Mouse (Mus musculus) thymus, adult 18-20 months (tissue): ENCODE results near the gene Cdh23.

Experiments used
- DNase-seq, 2 experiments: peaks; one replicate each; pipeline ENCODE4 v3.0.0; 2022; ENCODE audit warnings: mixed read lengths in 2 of 2

Cdh23 gene

GRCm38 (mm10) chr10:60279290-60279940 is 416.9 kb downstream of the Cdh23 start:
- DNase-seq: no peak

DNA sequence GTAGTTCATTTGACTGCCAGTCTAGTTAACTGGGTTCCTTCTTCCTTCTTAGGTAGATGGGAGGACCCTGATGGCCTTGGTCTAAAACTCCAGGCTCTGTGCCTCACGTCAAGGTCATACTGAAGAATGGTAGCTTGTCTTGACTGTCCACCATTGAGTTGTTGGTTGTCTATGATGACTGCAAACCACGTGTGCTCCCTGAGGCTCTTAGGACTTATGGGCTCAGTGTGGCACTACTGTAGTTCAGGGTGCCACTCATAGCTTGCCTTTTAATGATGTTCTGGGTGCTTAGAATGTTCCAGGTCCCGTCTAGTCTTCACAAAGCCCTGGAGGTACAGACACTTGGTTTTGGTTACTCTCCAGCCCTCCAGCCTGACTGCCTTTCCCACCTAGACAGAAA is 417.5 kb downstream of the Cdh23 start:
- DNase-seq: no peak

GRCm38 (mm10) chr10:60278006-60278399 is 418.3 kb downstream of the Cdh23 start:
- no peak for DNase-seq

DNA sequence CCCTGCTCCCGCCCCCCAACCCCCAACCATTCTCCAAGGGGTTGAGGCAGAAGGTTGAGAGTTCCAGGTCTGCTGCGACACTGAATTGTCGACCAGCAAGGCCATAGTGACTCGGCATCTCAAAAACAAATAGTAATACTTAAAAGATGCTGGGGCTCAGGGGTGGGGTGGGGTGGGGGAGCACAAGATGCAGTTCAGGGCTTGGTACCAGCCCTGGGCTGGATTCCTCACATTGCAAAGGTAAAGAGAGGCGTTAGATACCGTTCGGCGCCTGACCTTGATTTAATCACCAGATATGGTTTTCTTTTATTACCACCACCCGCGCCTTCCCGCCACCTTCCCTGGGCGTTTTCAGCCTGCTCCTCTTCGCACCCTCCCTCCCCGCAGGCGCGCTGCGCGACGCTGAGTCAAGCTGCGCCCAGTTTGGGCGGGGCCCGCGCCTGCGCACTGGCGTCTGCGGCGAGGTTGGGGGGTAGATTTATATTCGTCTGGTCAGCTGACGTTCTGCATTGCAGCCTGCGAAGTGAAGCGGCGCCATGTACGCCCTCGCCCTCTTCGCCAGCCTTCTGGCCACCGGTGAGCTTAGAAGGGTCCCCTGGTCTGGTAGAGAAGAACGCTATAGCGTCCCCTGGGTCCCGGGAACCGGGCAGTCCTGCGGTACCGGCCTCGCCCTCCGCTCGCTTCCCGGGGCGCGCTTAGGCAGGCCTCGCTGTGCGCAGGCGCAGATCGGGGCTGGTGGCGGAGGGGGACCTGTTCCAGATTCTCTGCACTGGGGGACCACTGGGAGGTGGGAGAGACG is 418.9 kb downstream of the Cdh23 start, which contains the start of gene Psap:
Psap (plus strand) TSS at position 421 of the 799 bp plus-strand sequence.
- DNase-seq: peak; percentile 90 to 91

- DNase-seq: no peak
Measured at GRCm38 (mm10) chr10:60273382-60273781, 422.9 kb downstream of the Cdh23 start.

GRCm38 (mm10) chr10:60272241-60272640 is 424.0 kb downstream of the Cdh23 start:
- no peak for DNase-seq

- DNase-seq: no peak
Measured at GRCm38 (mm10) chr10:60271015-60271414, 425.3 kb downstream of the Cdh23 start.

- DNase-seq: no peak
Measured at GRCm38 (mm10) chr10:60269141-60270064, 426.9 kb downstream of the Cdh23 start.

GRCm38 (mm10) chr10:60268738-60269137 is 427.6 kb downstream of the Cdh23 start:
- DNase-seq: no peak

DNA sequence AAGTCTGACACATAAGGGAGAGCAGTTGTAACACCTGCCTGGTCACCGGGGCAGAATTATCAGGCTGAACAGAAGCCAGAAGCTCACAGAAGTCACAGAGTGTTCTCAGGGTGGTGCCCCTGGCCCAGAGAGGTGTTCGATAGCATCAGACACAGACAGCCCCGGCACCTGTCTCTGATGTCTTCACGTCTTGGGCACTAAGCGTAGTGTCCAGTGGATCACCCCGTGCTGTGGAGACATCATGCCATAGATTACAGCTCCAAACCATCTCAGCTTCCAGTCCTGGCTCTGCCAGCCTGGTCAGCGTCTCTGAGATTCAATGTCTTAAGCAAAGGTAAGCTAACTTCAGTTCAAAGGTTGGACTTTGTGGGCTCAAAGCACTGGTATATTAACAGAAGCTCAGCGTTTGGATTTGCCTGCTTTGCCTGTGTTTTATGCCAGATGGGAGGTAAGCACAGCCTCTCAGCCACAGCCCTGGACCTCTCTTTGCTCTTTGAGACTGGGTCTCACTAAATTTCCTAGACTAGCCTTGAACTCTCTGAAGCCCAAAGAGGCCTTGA is 429.4 kb downstream of the Cdh23 start:
- no peak for DNase-seq

DNA sequence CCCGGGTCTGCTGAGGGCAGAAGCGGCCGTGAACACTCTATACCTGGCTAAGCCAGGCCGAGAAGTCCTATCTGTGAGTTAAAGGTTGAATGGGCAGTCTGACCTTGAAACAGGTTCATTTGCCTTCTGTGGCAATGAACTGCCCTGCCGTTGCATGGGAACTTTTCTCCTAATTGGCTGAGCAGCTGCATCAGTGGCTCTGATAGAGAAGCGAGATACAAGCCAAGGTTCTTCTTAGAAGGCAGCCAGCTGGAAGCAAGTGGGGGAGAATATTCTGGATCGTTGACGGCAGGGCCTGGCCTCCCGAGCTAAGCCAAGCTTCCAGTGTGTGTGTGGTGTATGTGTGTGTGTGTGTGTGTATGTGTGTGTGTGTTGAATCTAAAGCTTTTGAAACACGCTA is 431.0 kb downstream of the Cdh23 start:
- DNase-seq: no peak

- peak in 1 of 2 experiments; percentile 53 for DNase-seq
Measured at GRCm38 (mm10) chr10:60263351-60263750, 432.9 kb downstream of the Cdh23 start.

DNA sequence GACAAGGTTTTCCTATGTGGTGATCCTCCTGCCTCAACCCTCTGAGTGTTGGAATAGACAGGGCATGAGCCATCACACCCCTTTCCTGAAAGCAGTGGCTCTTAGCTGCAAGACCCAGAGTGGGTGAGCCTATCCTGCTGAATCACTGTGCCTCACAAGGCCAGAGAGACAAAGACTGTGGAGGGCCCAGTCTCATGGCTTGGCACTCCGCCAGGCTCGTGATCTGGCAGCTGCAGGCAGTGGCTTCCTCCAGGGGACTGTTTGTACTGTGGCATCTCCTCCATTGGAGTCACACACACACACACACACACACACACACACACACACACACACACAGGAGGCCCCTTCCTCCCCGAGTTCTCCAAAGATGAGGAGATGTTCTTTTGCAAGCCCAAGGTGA is 433.9 kb downstream of the Cdh23 start:
- peak; percentile 80 to 86 for DNase-seq

GRCm38 (mm10) chr10:60261530-60261929 is 434.8 kb downstream of the Cdh23 start:
- no peak for DNase-seq

DNA sequence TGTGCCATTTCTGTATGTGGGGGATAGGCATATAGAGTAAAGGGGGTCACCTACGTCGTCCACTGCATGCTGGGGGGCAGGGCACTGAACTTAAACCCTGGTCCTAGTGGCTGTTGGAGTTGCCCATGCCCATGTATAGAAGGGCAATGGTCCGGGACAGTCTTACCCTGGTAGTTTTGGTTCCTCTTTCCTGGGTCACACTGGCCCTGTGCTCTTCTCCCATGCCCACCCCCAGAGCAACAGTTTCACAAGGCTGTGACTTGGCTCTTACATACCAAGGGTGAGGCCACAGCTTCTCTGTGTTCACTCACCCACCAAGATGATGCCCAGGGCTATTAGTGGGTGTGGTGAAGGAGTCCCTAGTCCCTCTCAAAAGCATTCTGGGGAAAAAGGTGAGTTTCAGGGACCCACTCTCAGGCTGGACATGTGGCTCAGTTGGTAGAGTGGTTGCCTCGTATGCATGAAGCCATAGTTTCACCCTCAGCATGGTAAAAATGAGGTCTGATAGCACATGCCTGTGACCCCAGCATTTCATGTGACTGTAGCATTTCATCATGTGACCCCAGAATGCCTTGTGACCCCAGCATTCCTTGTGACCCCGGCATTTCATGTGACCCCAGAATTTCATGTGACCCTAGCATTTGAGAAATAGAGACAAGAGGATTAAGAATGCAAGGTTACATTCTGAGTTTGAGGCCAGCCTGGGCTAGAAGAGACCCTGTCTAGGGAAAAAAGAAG is 435.6 kb downstream of the Cdh23 start:
- no peak for DNase-seq

DNA sequence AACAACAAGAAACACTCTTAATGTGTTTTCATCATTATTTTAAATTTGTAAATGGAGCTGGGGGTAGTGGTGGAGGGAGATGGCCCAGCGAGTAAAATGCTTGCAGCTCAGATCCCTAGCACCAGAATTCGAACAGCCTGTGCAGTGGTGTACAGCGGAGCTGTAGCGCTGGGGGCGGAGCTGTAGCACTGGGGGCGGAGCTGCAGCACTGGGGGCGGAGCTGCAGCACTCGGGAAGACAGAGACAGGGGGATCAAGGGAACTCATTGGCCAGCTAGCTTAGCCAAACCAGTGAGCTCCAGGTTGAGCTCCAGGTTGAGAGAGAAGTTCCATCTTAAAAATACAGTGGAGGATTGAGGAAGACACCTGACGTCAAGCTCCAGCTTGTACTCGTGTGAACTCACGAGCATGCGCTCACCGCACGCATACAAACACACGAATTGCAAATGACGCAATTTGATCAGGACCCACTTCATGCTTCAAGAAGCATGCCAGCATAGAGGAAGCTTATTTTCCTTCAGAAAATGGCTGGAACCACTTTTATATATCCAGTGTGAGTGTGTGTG is 438.9 kb downstream of the Cdh23 start:
- DNase-seq: no peak

- no peak for DNase-seq
Measured at GRCm38 (mm10) chr10:60256088-60256487, 440.2 kb downstream of the Cdh23 start.
